Mouse (Mus musculus): ENCODE data around the gene Hectd3. TPM values are rescaled to one million over a fixed set of nuclear protein-coding genes. Genes with fewer than 3 reads are reported as not detected.

Gene Hectd3
- polyA plus RNA-seq, 1 experiment from 2014 or later, result 24.9 TPM

- ATAC-seq (ENCODE audit: low FRiP score), result no peak
- WGBS, result 93% methylated on average over 17 of the region's 17 CpGs
- H3K36me3 ChIP-seq, result peaks cover 69% of the 10 kb centered on the region
These were observed 4.5 kb downstream of the Hectd3 start for GRCm38 (mm10) chr4:116999513-117000154.

GRCm38 (mm10) chr4:117001957-117002356, 6.8 kb downstream of the Hectd3 start:
- Histone ChIP-seq H3K4me1 (no peaks in the 10 kb centered on the region), H3K4me2 (no peak overlapping the region), H3K27me3 (replicated peaks) (no peaks in the 10 kb centered on the region), H3K4me3 (replicated peaks) (no peak overlapping the region), H3K36me3 (peaks cover 68% of the 10 kb centered on the region), H3K9ac (replicated peaks) (no peak overlapping the region), H3K27ac (replicated peaks) (no peak overlapping the region), H3K9me3 (replicated peaks) (no peaks in the 10 kb centered on the region)
- ATAC-seq (ENCODE audit: low FRiP score), result no peak
- 91% methylated on average over 16 of the region's 16 CpGs for WGBS

More at GRCm38 (mm10) chr4:116999513-117000154, 4.5 kb downstream of the Hectd3 start:
- Histone ChIP-seq H3K27me3 (replicated peaks) (no peaks in the 10 kb centered on the region), H3K4me3 (replicated peaks) (no peak overlapping the region), H3K9ac (replicated peaks) (no peak overlapping the region), H3K9me3 (replicated peaks) (no peaks in the 10 kb centered on the region), H3K4me2 (no peak overlapping the region), H3K4me1 (peaks cover 17% of the 10 kb centered on the region), H3K27ac (replicated peaks) (no peak overlapping the region)

GRCm38 (mm10) chr4:117002543-117003521, 7.7 kb downstream of the Hectd3 start:
- WGBS, result 54% methylated on average over 38 of the region's 38 CpGs
- Histone ChIP-seq H3K36me3 (peaks cover 64% of the 10 kb centered on the region), H3K27ac (replicated peaks) (no peak overlapping the region), H3K4me1 (no peaks in the 10 kb centered on the region), H3K4me3 (replicated peaks) (no peak overlapping the region), H3K9me3 (replicated peaks) (no peaks in the 10 kb centered on the region), H3K27me3 (replicated peaks) (no peaks in the 10 kb centered on the region), H3K4me2 (no peak overlapping the region), H3K9ac (replicated peaks) (no peak overlapping the region)
- peak; percentile 58; the same call in 1 of the 2 replicates for ATAC-seq (ENCODE audit: low FRiP score)

GRCm38 (mm10) chr4:117004649-117005048, 9.5 kb downstream of the Hectd3 start:
- H3K9ac ChIP-seq (replicated peaks), result no peak overlapping the region
- H3K27ac ChIP-seq (replicated peaks), result no peak overlapping the region
- WGBS, result 90% methylated on average over 4 of the region's 4 CpGs
- no peak for ATAC-seq (ENCODE audit: low FRiP score)
- H3K4me1 ChIP-seq, result no peaks in the 10 kb centered on the region
- no peaks in the 10 kb centered on the region for H3K9me3 ChIP-seq (replicated peaks)
- no peak overlapping the region for H3K4me3 ChIP-seq (replicated peaks)
- no peaks in the 10 kb centered on the region for H3K27me3 ChIP-seq (replicated peaks)
- H3K36me3 ChIP-seq, result peaks cover 49% of the 10 kb centered on the region
- no peak overlapping the region for H3K4me2 ChIP-seq

GRCm38 (mm10) chr4:117005611-117006400, 10.7 kb downstream of the Hectd3 start:
- H3K9ac ChIP-seq (replicated peaks), result no peak overlapping the region
- no peak overlapping the region for H3K4me2 ChIP-seq
- peaks cover 37% of the 10 kb centered on the region for H3K36me3 ChIP-seq
- H3K27me3 ChIP-seq (replicated peaks), result no peaks in the 10 kb centered on the region
- H3K9me3 ChIP-seq (replicated peaks), result no peaks in the 10 kb centered on the region
- ATAC-seq (ENCODE audit: low FRiP score), result no peak
- no peak overlapping the region for H3K27ac ChIP-seq (replicated peaks)
- WGBS, result 77% methylated on average over 7 of the region's 7 CpGs
- no peaks in the 10 kb centered on the region for H3K4me1 ChIP-seq
- no peak overlapping the region for H3K4me3 ChIP-seq (replicated peaks)

GRCm38 (mm10) chr4:117007058-117007457, 11.9 kb downstream of the Hectd3 start:
- no peak overlapping the region for H3K4me2 ChIP-seq
- H3K9me3 ChIP-seq (replicated peaks), result no peaks in the 10 kb centered on the region
- no peak overlapping the region for H3K27ac ChIP-seq (replicated peaks)
- 59% methylated on average over 3 of the region's 3 CpGs for WGBS
- no peak overlapping the region for H3K4me3 ChIP-seq (replicated peaks)
- H3K27me3 ChIP-seq (replicated peaks), result no peaks in the 10 kb centered on the region
- no peak overlapping the region for H3K9ac ChIP-seq (replicated peaks)
- no peaks in the 10 kb centered on the region for H3K4me1 ChIP-seq
- peaks cover 26% of the 10 kb centered on the region for H3K36me3 ChIP-seq
- ATAC-seq (ENCODE audit: low FRiP score), result no peak

GRCm38 (mm10) chr4:117010231-117010630, 15.1 kb downstream of the Hectd3 start:
- WGBS, result 88% methylated on average over 5 of the region's 5 CpGs

GRCm38 (mm10) chr4:117013596-117013995, 18.5 kb downstream of the Hectd3 start:
- H3K4me3 ChIP-seq (replicated peaks), result no peak overlapping the region
- no peaks in the 10 kb centered on the region for H3K9me3 ChIP-seq (replicated peaks)
- no peak for ATAC-seq (ENCODE audit: low FRiP score)
- no peak overlapping the region for H3K27ac ChIP-seq (replicated peaks)
- H3K4me2 ChIP-seq, result no peak overlapping the region
- no peaks in the 10 kb centered on the region for H3K27me3 ChIP-seq (replicated peaks)
- 83% methylated on average over 6 of the region's 6 CpGs for WGBS
- no peaks in the 10 kb centered on the region for H3K4me1 ChIP-seq
- H3K36me3 ChIP-seq, result no peaks in the 10 kb centered on the region
- no peak overlapping the region for H3K9ac ChIP-seq (replicated peaks)

More at GRCm38 (mm10) chr4:117010231-117010630, 15.1 kb downstream of the Hectd3 start:
- Histone ChIP-seq H3K36me3 (no peaks in the 10 kb centered on the region), H3K9me3 (replicated peaks) (no peaks in the 10 kb centered on the region), H3K4me3 (replicated peaks) (no peak overlapping the region), H3K4me2 (no peak overlapping the region), H3K9ac (replicated peaks) (no peak overlapping the region), H3K27ac (replicated peaks) (no peak overlapping the region), H3K4me1 (no peaks in the 10 kb centered on the region), H3K27me3 (replicated peaks) (no peaks in the 10 kb centered on the region)
- no peak for ATAC-seq (ENCODE audit: low FRiP score)

- WGBS, result 73% methylated on average over 4 of the region's 4 CpGs
- Histone ChIP-seq H3K27ac (replicated peaks) (no peak overlapping the region), H3K27me3 (replicated peaks) (no peaks in the 10 kb centered on the region), H3K9ac (replicated peaks) (no peak overlapping the region), H3K4me1 (peaks cover 6% of the 10 kb centered on the region), H3K36me3 (no peaks in the 10 kb centered on the region), H3K9me3 (replicated peaks) (no peaks in the 10 kb centered on the region), H3K4me2 (no peak overlapping the region), H3K4me3 (replicated peaks) (no peak overlapping the region)
- no peak for ATAC-seq (ENCODE audit: low FRiP score)
These were observed 19.8 kb downstream of the Hectd3 start for GRCm38 (mm10) chr4:117014901-117015415.

- Histone ChIP-seq H3K4me2 (no peak overlapping the region), H3K9ac (replicated peaks) (no peak overlapping the region), H3K27me3 (replicated peaks) (no peaks in the 10 kb centered on the region), H3K27ac (replicated peaks) (no peak overlapping the region), H3K36me3 (peaks cover 11% of the 10 kb centered on the region), H3K4me3 (replicated peaks) (no peak overlapping the region), H3K9me3 (replicated peaks) (no peaks in the 10 kb centered on the region), H3K4me1 (peaks cover 14% of the 10 kb centered on the region)
- WGBS, result 81% methylated on average over 2 of the region's 2 CpGs
- ATAC-seq (ENCODE audit: low FRiP score), result no peak
These were observed 22.6 kb downstream of the Hectd3 start for GRCm38 (mm10) chr4:117017738-117018137.

- Histone ChIP-seq H3K4me1 (peaks cover 14% of the 10 kb centered on the region), H3K4me3 (replicated peaks) (no peak overlapping the region), H3K36me3 (peaks cover 17% of the 10 kb centered on the region), H3K9me3 (replicated peaks) (no peaks in the 10 kb centered on the region), H3K27me3 (replicated peaks) (no peaks in the 10 kb centered on the region), H3K4me2 (no peak overlapping the region), H3K27ac (replicated peaks) (no peak overlapping the region), H3K9ac (replicated peaks) (no peak overlapping the region)
- 88% methylated on average over 7 of the region's 7 CpGs for WGBS
- ATAC-seq (ENCODE audit: low FRiP score), result no peak
These were observed 23.2 kb downstream of the Hectd3 start for GRCm38 (mm10) chr4:117018327-117018726.
